Mouse (Mus musculus) hindbrain, embryonic 11.5 days (tissue): ENCODE measurements around the gene Sox5. TPM values are rescaled to one million over a fixed set of nuclear protein-coding genes. Genes with fewer than 3 reads are reported as not detected.
A peak's percentile ranks its signal among the peaks of the same experiment; 100 is the strongest.

ENCODE experiments used
- ATAC-seq: fragments of 200-750 bp; cut with Nextera tagmentation; 2 replicates; pipeline ENCODE4 v1.8.0; 2017; ENCODE audit warnings: mild to moderate bottlenecking, moderate TSS enrichment, moderate library complexity; ENCODE audit not compliant: low FRiP score
- DNase-seq: peaks from one replicate; pipeline ENCODE4 v3.0.0-alpha.2; 2015; ENCODE audit warnings: low spot score
- H3K27ac ChIP-seq: fragments of 300-500 bp; sonication (generic); 2 replicates; pipeline ENCODE4 v1.5.1; 2014; ENCODE audit warnings: mild to moderate bottlenecking, low read depth, low read length
- H3K27me3 ChIP-seq: fragments of 300-500 bp; sonication (generic); 2 replicates; pipeline ENCODE4 v1.6.1; 2014; ENCODE audit warnings: mild to moderate bottlenecking, low read length, moderate library complexity, mixed read lengths; ENCODE audit not compliant: control insufficient read depth, insufficient read depth
- H3K36me3 ChIP-seq: fragments of 300-500 bp; sonication (generic); 2 replicates; pipeline ENCODE4 v1.6.1; 2014; ENCODE audit warnings: mild to moderate bottlenecking, low read length, moderate library complexity, mixed read lengths; ENCODE audit not compliant: control insufficient read depth, insufficient read depth
- H3K4me1 ChIP-seq: fragments of 300-500 bp; sonication (generic); replicated peaks from 2 replicates; pipeline ENCODE4 v1.6.1; 2014; ENCODE audit warnings: low read length, mixed read lengths; ENCODE audit not compliant: control insufficient read depth, insufficient read depth
- H3K4me2 ChIP-seq: fragments of 300-500 bp; sonication (generic); replicated peaks from 2 replicates; pipeline ENCODE4 v1.6.1; 2014; ENCODE audit warnings: mild to moderate bottlenecking, low read depth, low read length
- H3K4me3 ChIP-seq: fragments of 300-500 bp; sonication (generic); 2 replicates; pipeline ENCODE4 v1.5.1; 2014; ENCODE audit warnings: low read depth, low read length
- H3K9ac ChIP-seq: fragments of 300-500 bp; sonication (generic); 2 replicates; pipeline ENCODE4 v1.6.1; 2014; ENCODE audit warnings: low read depth, low read length
- H3K9me3 ChIP-seq: fragments of 300-500 bp; sonication (generic); 2 replicates; pipeline ENCODE4 v1.6.1; 2016; ENCODE audit warnings: low read length; ENCODE audit not compliant: control insufficient read depth
- WGBS: fragments of 180-500 bp; shearing (Covaris S2); extraction: QIAGEN DNeasy Blood & Tissue Kit; methylation state at CpG from one replicate; pipeline ENCODE4 v1.1.7; 2014; 5-methylcytosine and 5-hydroxymethylcytosine counted together
- polyA plus RNA-seq: library from polyadenylated mRNA; unstranded; fragments of >200 nt; fragmentation: Nextera tagmentation; extraction: Ambion mirVana; gene quantifications from 2 replicates; pipeline ENCODE4 v1.2.1, GENCODE M21; 2014

The Sox5 gene
- polyA plus RNA-seq, 1 experiment from 2014 or later = 35.0 TPM

DNA sequence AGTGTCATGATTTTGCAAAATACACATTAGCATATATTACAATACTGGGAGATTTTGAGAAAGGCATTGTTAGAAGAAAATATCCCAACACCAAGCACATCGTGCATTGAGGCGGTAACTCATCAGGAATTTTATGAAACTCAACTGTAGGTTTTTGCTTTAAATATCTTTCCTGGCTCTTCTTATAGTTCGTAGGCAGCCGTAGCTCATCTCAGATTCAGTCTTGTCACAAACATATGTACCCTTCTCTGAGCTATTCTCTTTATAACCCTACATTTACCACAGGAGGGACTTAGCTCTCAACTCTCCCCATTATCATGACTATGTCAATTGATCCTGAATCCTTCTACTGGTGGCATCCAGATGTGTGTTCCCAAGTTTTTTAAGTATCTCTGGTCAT lies 705.4 kb downstream of the Sox5 start:
- Histone ChIP-seq H3K9me3 (no peaks in the 10 kb centered on the region), H3K9ac (no peak overlapping the region), H3K4me1 (no peaks in the 10 kb centered on the region), H3K27ac (no peak overlapping the region), H3K4me2 (no peak overlapping the region), H3K36me3 (no peaks in the 10 kb centered on the region), H3K4me3 (no peak overlapping the region), H3K27me3 (no peaks in the 10 kb centered on the region)
- ATAC-seq = no peak
- 96% methylated on average over 4 of the region's 4 CpGs for WGBS
- DNase-seq = no peak

DNA sequence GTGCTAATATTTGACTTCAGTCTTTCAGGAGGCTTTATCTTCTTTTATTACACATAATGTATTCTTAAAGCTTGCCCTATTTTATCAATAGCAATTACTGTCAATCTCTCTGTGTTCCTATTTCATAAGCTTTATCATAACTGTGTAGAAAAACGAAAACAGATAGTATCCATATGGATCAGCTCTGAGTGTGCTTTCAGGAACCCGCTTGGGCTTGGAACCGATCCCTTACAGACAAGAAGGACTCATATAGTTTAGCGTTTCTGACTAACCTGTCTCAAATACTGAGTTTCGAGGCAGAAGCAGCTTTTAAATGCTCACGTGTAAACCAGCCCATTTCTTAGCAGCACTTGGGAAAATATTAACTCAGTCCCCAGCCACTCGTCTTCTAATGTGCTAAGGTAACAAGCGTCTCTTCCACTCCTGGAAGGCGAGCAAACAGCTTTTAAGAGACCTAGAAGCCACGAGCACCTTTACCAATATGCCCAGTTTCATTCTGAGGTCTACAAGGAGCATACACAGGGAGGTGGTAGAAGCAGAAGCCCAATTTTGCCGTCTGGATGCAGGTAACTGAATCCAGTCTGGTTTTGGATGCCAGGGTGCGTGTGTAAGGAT lies 706.3 kb downstream of the Sox5 start:
- Histone ChIP-seq H3K4me3 (no peak overlapping the region), H3K9me3 (no peaks in the 10 kb centered on the region), H3K27me3 (no peaks in the 10 kb centered on the region), H3K9ac (no peak overlapping the region), H3K36me3 (no peaks in the 10 kb centered on the region), H3K4me2 (no peak overlapping the region), H3K4me1 (no peaks in the 10 kb centered on the region), H3K27ac (no peak overlapping the region)
- ATAC-seq (no peak), DNase-seq (no peak)
- 90% methylated on average over 12 of the region's 12 CpGs for WGBS

DNA sequence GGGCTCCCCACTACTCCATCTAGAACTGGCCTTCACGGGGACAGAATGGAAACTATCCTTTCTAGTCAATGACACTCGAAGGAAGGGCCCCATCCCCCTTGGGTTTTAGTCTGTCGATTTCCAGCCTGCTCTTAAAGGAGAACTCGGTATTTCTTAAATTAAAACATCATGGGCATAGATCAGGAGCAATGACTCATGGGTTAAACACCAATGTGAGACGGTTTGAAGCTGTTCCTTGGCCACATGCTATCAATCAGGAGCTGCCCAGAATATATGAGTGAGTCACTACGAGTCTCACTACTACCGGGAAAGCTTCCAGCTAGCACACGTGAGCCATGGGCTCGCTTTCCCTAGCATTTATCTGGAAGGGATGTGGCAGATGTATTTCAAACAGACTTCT lies 707.0 kb downstream of the Sox5 start:
- DNase-seq = no peak
- H3K9me3 ChIP-seq = no peaks in the 10 kb centered on the region

DNA sequence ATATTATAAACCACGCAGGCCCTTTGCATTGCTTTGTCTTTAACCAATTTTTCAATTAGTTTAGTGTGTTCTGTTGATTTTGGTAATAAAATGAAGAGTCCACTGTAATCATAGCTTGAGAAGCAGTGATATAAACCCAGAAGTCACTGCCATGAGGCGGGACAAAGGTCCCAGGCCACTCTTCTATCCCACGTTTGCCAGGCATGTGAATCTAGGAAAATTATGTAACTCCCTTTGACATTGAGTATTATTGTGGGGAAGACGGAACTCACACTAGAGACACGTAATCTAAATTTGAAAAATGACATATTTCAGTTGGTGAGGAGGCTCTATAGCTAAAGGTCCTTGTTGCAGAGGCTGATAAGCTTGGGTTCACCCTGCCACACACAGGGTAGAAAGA lies 711.3 kb downstream of the Sox5 start:
- Histone ChIP-seq H3K4me2 (no peak overlapping the region), H3K9me3 (no peaks in the 10 kb centered on the region), H3K27me3 (no peaks in the 10 kb centered on the region), H3K4me3 (no peak overlapping the region), H3K27ac (no peak overlapping the region), H3K36me3 (no peaks in the 10 kb centered on the region), H3K4me1 (no peaks in the 10 kb centered on the region), H3K9ac (no peak overlapping the region)
- ATAC-seq (no peak), DNase-seq (no peak)
- 90% methylated on average over 5 of the region's 5 CpGs for WGBS

More for the DNA sequence above, 707.0 kb downstream of the Sox5 start:
- WGBS = 69% methylated on average over 9 of the region's 9 CpGs
- H3K4me1 ChIP-seq = no peaks in the 10 kb centered on the region
- ATAC-seq = no peak
- H3K4me2 ChIP-seq = no peak overlapping the region
- no peak overlapping the region for H3K27ac ChIP-seq
- no peaks in the 10 kb centered on the region for H3K27me3 ChIP-seq
- no peaks in the 10 kb centered on the region for H3K36me3 ChIP-seq
- no peak overlapping the region for H3K9ac ChIP-seq
- H3K4me3 ChIP-seq = no peak overlapping the region

- no peak overlapping the region for H3K27ac ChIP-seq
- no peaks in the 10 kb centered on the region for H3K9me3 ChIP-seq
- no peak for DNase-seq
- H3K27me3 ChIP-seq = no peaks in the 10 kb centered on the region
- no peak overlapping the region for H3K4me3 ChIP-seq
- H3K4me1 ChIP-seq = no peaks in the 10 kb centered on the region
- H3K4me2 ChIP-seq = no peak overlapping the region
- no peak for ATAC-seq
- 90% methylated on average over 7 of the region's 7 CpGs for WGBS
- H3K36me3 ChIP-seq = no peaks in the 10 kb centered on the region
- no peak overlapping the region for H3K9ac ChIP-seq
These were observed 714.3 kb downstream of the Sox5 start for GRCm38 (mm10) chr6:144067491-144067890.

DNA sequence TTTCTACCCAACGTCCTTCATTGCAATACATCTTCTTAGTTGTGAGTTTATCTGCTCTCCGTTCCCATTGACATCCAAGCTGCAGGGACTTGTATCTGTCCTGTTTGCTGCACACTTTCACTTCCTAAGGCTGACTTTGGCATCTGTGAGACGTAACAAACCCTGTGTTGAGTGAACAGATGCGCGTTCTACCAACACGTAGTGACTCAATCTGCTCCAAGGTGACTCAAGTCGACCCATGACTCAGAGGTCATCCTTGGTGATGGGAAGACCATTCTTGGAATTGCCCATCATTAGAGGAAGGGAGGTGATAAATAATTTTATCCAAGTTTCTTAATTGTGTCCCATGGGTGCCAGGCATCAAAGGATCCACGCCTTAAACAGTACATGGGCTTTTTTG lies 719.3 kb downstream of the Sox5 start:
- WGBS = 91% methylated on average over 8 of the region's 8 CpGs
- Histone ChIP-seq H3K4me1 (no peaks in the 10 kb centered on the region), H3K27ac (no peak overlapping the region), H3K9ac (no peak overlapping the region), H3K9me3 (no peaks in the 10 kb centered on the region), H3K4me3 (no peak overlapping the region), H3K27me3 (no peaks in the 10 kb centered on the region), H3K36me3 (no peaks in the 10 kb centered on the region), H3K4me2 (no peak overlapping the region)
- DNase-seq (no peak), ATAC-seq (no peak)

DNA sequence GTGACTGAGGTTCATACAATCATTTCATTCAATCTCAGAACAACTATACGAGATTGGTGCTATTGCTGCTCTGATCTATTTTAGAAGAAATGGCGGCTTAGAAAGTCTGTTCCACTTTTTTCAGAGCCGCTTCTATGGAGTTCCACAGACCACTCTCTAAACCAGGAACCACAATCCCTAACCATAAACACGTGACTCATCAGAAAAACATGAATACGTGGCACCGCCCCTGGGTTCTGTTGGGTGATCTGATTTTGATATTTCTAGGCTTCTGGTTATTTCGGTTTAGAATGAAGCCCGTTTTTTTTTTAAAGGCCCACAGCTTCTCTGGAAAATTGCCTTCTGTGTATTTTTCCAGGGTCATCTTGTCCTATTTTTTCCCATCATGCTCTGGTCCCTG lies 720.0 kb downstream of the Sox5 start:
- DNase-seq (no peak), ATAC-seq (no peak)
- no peak overlapping the region for H3K27ac ChIP-seq
- no peak overlapping the region for H3K4me3 ChIP-seq
- 94% methylated on average over 8 of the region's 8 CpGs for WGBS
- no peak overlapping the region for H3K4me2 ChIP-seq
- H3K4me1 ChIP-seq = no peaks in the 10 kb centered on the region
- no peak overlapping the region for H3K9ac ChIP-seq
- no peaks in the 10 kb centered on the region for H3K36me3 ChIP-seq
- H3K27me3 ChIP-seq = no peaks in the 10 kb centered on the region
- H3K9me3 ChIP-seq = no peaks in the 10 kb centered on the region

DNA sequence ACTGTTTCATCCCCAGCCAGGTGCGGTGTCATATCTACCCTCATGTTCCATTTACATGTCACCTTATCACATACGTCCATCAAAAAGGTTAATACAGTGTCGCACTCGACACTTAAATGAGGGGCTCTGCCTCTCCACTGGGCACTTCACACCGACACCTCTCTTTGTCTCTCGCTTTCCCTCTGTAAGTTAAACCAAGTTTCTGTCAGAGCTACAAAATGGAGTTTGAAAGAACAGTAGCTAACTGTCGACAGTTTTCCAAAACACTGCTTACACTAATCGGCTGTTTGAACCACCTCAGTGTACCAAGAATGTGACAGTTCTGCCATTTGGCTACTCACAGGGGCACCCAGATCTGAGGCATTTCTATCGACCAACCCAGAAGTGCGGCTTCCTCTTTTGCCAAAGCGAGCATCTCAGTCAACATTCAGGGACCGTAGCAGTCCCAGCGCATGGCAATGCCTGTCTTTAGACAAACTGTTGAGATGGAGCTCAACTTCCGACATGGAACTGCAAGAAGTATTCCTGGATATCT lies 724.6 kb downstream of the Sox5 start:
- no peak for ATAC-seq
- H3K27ac ChIP-seq = no peak overlapping the region
- WGBS = 86% methylated on average over 14 of the region's 14 CpGs

DNA sequence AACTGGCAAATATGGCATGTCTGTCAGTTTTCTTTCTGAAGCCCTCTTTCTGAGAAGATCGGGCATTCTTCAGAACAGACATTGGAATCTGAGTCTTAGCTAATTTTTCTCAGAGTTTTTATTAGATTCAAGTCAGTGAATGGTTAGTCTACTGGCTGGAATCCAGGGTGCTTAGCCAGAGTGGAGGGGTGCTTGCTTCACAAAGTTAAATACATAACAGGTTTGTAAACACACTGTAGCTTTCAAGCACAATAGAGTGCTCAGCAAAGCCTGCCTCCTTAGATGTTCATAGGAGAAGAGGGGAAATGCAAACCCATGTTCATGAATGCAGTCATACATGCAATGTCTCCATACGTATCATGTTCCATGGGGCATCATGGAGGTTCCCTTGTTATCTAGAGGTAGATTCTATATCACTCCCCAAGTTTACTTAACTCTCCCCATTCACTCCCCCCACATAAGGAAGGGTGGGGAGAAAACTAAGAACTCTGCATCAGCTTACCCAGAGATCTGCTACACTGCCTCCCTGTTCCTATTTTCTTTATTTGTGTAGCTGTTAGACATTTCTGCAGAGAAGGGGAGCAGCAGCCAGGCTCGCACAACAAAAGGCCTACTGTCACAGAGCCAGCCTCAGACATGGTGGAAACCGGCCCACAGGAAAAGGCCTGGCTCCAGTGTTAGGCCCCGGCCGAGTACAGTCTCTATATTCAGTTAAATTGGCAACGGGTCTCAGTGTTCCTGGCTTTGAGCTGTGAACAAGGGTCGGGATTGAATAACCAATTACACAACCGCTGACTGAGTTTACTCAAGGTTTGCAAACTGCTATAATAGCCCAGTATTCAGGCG lies 725.3 kb downstream of the Sox5 start:
- Histone ChIP-seq H3K4me2 (no peak overlapping the region), H3K9me3 (no peaks in the 10 kb centered on the region), H3K4me3 (no peak overlapping the region), H3K27me3 (no peaks in the 10 kb centered on the region), H3K9ac (no peak overlapping the region), H3K36me3 (no peaks in the 10 kb centered on the region), H3K27ac (no peak overlapping the region), H3K4me1 (no peaks in the 10 kb centered on the region)
- ATAC-seq (no peak), DNase-seq (peak; percentile 31)
- 66% methylated on average over 10 of the region's 10 CpGs for WGBS

More for the DNA sequence above, 724.6 kb downstream of the Sox5 start:
- Histone ChIP-seq H3K36me3 (no peaks in the 10 kb centered on the region), H3K4me1 (no peaks in the 10 kb centered on the region), H3K4me2 (no peak overlapping the region), H3K9ac (no peak overlapping the region), H3K9me3 (no peaks in the 10 kb centered on the region), H3K4me3 (no peak overlapping the region), H3K27me3 (no peaks in the 10 kb centered on the region)
- DNase-seq = no peak
